Mouse (Mus musculus) liver, embryonic 14.5 days (tissue): ENCODE measurements around the gene Denr.

Experiments used
- CTCF ChIP-seq: IDR thresholded peaks from 2 replicates; pipeline ENCODE4 v1.5.1; 2016; ENCODE audit warnings: antibody characterized with exemption, low read depth, control low read depth
- EP300 ChIP-seq: IDR thresholded peaks from 2 replicates; pipeline ENCODE4 v1.6.1; 2016; ENCODE audit warnings: antibody characterized with exemption, low read depth

DNA sequence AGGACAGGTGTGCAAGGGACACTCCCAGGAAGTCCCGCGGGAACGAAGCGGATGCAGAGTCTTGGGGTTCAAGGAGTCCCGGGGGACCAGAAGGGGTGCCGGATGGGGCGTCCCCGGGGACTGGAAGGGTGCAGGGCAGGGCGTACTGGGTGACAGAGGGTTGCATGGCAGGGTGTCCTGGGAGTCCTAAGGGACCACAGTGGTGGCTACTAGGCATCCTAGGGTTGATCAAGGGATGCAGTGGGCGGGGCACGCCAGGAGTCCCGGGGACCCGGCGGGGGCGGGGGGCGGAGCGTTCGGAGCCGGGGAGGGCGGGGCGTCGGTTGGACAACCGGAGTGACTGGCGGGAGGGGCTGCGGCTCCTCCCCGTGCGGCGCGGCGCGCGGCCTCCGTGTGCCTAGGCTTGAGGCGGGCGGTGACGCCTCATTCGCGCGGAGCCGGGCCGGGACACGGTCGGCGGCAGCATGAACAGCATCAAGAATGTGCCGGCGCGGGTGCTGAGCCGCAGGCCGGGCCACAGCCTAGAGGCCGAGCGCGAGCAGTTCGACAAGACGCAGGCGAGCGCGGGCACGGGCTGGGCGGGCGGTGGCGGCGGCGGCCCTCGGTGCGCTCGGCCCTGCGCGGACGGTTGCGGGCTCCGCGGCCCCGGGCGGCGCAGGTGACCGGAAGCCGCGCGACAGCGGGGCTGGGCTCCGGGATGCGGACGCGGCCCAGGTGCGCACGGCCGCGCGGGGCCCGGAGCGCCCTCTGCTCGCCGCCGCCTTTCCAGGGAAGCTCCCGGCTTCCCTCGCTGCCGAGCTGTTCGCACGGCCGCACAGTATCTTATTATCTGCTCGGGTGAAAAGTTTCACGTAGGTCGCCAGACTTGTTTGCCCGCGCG is 66.6 kb downstream of the Denr start, which contains the start of gene Hip1r:
- TF ChIP-seq CTCF (no peak), EP300 (no peak)
